Mouse (Mus musculus) adrenal gland, adult 8-10 months (tissue): Measurements from ENCODE around the gene Mgll. TPM values are rescaled to one million over a fixed set of nuclear protein-coding genes. Genes with fewer than 3 reads are reported as not detected.

ENCODE experiments used
- DNase-seq: peaks from one replicate; pipeline ENCODE4 v3.0.0; 2022
- total RNA-seq, 4 experiments: library from RNA; stranded (reverse); gene quantifications; 2 replicates each; pipeline ENCODE4 v1.2.4; 2022

The Mgll gene
- total RNA-seq: 100 to 1,000 TPM in 3 of 4 experiments, 10 to 100 TPM in 1; 99.2 to 165 (median 135) TPM

DNA sequence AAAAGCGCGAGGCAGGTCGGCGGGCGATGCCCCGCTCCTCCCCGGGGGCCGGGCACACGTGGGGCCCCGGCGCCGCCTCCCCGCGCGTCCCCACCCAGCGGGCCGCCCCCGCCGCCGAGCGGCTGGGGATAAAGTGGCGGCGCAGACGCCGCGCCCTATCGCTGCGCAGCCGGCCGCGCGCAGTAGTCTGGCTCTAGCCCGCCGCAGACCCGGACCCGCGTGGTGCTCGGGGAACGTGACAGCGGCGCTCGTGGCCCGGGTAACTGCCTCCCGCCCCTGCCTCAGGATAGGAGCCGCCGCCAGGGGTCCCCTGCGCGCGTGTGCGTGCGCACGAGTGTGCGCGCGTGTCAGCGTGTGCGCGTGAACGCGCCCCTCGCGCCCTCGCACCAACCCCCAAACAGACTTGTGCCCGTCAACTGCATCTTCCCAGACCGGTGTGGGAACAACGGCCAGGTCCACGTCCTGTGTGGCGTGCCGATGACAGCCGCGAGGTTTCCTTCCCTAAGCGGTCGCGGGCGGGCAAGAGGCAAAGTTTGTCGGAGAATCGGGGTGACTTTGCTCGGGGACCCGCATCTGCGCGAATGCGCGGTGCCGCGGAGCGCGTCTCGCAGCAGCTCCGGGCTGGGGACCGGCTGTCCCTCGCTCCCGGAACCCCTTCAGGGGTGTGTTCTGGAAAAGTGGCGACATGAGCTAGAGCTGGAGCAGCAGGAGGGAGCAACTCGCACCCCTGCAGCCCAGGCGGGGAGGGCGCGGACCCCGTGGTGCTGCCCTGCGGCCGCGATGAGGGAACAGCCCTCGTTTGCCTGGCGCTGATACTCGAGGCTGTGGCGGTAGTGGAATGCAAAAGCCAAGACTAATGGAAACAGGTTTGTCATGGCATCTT is at the start of gene Mgll:
TSS of gene Mgll (plus strand) at position 100 of the 883 bp plus-strand sequence.
- peak; percentile 53 for DNase-seq

DNA sequence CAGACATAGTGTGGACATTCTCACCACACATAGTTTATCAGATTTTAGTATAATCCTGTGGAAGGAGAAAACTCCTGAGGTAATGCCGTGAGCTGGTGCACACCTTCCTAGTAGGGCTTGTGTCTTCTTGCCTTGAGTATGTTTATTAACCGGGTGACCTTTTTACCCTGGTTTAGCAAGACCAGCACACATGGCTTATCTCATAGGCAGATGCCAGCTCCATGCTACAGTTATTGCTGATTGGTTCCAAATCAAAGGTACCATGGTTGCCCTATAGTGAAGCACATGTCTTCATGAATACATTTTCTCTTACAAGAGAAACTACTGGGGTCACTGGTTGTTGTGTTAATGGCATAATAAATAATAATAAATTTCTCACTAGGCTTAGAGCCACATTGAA is 48.4 kb upstream of the Mgll start:
- DNase-seq: no peak

DNA sequence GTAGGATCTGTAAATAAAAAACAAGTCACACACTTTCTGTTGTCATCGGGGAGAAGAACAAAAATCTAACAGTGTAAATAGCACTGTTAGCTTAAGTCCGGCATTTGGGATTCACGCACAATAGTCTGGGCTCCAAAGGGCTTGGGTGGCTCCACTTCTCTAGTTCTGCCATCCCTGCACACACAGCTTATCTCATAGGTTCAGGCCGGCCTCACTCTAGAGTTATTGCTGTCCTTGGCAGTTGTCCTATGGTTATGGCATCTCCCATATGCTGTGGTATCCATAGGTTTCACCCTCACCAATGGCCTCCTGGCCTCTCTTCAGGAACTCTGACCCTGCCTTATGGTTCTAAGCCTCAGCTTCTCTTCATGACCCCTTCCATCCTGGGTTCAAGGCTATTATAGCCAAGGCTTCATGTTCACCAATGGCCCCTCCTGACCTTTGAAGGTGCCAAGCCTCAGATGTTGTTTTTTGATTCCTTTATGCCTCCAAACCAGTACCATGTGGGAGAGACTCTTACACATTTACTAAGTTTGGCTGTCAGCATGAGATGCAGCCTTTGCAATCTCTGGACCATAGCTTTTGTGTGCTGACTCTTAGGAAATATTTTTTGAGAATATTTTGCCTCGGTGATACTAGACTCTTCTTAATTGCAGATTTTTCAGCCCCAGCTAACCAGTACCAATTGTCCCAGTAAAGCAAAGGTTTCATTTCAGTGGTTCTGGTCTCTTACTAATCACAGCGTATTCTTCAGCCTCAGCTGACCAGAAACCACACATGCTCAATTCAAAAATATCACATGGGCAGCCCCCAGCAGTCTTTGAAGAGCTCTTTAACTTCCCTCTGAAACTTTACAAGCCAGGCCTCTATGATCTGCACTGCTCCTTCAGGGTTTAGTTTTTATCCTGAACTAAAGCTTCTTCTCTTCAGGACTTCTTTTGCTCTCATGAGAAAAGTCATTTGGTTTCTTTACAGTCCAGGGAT is 47.2 kb upstream of the Mgll start:
- no peak for DNase-seq

- DNase-seq: no peak
Measured at GRCm38 (mm10) chr6:88677738-88678137, 46.5 kb upstream of the Mgll start.

DNA sequence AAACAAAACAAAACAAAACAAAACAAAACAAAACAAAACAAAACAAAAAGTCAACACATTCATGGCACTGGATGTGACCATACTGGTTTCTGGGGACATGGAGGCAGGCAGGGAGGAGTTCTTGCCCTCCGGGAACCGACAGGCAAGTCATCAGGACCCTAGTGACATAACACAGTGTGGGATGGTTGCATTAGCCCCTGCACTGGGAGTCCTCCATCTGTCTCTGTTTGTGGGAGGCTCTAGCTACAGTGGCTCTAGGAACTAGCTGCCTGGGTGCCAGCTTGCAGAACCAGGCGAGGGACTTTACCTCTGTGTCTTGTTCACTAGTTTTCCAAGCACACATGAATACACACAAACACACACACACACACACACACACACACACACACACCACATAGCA is 43.2 kb upstream of the Mgll start:
- no peak for DNase-seq

GRCm38 (mm10) chr6:88683380-88684053 is 40.7 kb upstream of the Mgll start:
- DNase-seq: no peak

GRCm38 (mm10) chr6:88688171-88688570 is 36.0 kb upstream of the Mgll start:
- DNase-seq: no peak

- no peak for DNase-seq
Measured at GRCm38 (mm10) chr6:88688712-88689111, 35.5 kb upstream of the Mgll start.

- peak; percentile 10 for DNase-seq
Measured at GRCm38 (mm10) chr6:88690211-88690610, 34.0 kb upstream of the Mgll start.

DNA sequence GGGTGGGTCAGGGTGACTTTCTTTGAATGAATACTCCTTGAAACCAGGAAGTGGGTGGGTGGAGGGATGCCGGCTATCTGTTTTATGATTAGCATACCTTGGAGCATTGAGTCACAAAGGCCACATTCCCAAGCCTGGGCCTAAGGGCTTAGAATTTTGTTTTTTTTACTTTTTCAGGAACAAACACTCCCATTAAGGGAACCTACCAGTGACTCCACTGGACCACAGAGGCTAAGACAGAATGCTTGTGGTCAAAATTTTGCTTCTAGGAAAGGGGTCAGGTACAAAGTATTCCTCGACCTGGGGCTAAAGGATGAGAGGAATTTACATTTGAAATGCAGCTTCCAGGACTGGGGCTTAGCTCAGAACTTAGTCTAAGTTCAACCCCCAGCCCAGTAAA is 32.9 kb upstream of the Mgll start:
- DNase-seq: no peak

- DNase-seq: no peak
Measured at GRCm38 (mm10) chr6:88702887-88703286, 21.3 kb upstream of the Mgll start.

DNA sequence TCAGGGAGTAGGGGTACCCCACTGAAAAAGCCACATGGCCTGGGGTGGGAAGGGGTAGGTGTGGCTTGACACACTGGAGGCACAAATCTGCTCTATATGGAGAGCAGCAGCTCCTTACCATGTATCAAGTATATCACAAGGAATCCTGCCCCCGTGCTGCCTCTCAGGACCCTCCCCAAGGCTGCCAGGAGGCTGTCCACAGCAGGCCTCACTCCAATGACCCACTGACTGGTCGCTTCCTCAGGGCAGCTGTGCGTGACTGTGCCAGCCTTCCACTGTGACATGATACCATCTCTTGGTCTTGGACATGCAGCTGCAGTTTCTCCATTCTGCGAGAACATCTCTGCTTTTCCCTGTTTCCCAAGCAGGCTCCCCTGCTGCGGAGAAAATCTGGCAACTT is 20.5 kb upstream of the Mgll start:
- no peak for DNase-seq

DNA sequence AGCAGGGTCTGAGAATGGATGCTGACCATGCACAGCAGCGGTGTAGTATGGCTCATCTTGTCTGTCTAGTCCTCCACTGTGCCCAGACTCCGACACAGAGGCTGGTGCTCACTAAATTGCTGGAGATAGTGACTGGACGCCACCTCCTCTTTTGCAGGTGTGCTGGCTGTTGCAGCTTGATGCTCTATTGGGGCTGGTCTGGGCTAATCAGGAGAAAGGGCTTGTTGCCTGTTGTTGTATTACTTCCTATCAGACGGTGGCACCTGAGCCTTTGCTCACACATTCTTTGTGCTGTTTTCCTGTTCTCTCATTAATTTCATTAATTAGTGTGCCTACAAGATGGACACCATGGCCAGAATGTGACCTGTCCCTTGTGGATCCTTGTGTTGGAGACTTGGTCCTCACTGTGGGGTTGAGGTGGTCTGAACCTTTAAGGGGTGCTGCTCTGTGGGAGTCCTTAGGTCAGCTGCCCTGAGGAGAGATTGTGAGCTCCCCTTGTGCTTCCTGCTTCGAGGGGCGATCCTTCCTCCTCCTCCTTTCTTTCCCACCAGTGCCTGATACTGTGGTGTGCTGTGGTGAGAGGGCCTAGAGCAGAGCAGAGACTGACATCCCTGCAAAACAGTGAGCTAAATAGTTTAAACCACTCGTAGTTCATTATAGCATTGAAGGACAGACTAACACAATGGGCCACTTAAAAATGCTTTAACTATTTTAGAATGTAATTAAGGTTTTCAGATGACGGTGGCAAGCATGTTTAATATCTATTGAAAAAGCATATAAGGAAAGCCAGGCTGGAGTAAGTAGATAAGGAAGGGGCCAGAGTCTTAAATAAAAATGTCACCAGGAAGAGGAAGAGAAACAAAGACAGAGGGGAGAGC is 15.6 kb upstream of the Mgll start:
- no peak for DNase-seq

DNA sequence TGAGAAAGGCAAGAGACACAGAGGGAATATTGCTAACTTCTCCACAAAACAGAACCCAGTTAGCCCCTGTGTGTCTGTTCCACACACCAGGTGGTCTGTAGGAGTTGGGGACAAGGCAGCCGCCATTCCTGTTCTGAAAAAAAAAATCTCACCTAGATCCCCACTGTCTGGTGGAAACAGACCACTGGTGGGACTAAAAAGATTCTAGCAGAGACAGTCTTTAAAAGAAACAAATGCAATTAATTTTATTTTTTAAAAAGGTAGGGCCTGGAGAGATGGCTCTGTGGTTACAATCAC is 15.0 kb upstream of the Mgll start:
- no peak for DNase-seq

- no peak for DNase-seq
Measured at GRCm38 (mm10) chr6:88711313-88711712, 12.9 kb upstream of the Mgll start.

DNA sequence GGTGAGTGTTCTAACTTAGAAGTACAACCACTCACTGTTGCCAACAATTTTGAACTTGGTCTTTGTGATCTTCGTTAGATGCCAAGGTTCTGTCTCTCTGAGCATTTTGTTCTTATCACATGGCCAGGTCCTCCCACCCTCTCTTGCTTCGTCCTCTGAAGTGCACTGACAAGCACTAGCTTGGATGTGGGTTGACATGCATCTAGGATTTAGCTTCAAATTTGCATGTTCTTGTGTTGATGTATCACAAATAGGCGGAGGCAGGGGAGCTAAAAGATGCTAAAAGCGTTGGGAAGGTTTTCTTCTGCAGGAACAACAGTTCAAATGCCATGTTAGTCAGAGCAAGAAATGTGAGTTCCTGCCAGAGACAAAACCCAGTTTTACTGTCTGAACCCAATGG is 12.1 kb upstream of the Mgll start:
- no peak for DNase-seq

DNA sequence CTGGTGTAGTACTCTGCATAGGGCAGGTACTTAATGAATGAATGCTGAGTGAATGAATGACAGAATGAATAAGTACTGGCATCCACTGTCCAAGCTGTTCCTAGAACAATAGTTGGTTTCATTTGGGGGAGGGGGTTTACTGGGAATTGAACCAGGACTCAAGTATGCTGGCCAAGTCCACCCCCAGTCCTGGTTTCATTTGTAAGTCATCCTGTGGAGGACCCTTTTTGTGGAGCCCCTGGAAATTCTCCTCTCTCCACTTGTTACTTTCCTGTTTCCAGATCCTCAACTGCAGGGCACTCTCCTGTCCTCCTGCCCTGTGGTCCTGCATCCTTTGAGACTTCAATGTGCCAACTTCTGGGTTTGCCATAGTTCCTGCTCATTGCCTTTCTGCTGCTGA is 10.9 kb upstream of the Mgll start:
- DNase-seq: no peak

DNA sequence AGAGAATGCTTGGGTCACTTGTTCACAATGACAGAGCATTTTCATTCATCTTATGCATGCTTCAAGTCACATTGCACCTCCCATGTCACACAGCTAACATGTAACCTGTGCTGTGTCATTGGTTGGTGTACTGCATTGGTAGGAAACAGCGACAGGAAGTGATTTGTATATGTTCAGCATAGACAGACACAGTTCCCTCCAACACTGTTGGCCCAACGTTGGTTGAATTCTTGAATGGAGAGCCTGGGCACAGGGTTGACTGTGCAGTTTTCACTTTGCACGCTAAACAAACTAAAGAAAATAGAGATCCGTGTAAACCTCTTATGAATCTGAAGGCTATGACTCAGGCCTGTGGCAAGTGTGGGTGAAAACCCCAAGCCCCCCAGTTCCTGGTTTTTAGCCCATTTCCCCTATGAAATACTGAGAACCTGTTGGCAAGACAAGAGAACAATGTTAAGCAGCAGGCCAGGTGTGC is 10.0 kb upstream of the Mgll start:
- DNase-seq: no peak

DNA sequence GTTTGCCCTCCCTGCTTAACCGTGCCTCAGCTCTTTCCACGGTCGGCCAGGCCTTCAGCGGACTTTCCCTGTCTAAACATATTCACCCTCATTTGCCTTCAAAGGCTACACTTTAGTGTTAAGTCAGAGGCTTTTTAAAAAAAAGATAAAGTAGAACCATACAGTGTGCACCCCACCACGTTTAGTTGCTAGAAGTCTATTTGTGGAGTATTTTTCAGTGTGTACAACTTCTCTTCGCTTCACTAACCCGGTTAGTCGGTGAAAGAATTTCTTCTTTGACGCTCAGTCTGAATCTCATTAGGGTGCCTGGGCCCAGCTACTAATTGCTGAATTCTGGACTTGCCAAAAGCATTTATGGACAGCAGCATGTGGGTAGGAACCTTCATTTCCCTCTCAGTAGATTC is 8.8 kb upstream of the Mgll start:
- DNase-seq: no peak

GRCm38 (mm10) chr6:88715966-88716365 is 8.2 kb upstream of the Mgll start:
- no peak for DNase-seq

DNA sequence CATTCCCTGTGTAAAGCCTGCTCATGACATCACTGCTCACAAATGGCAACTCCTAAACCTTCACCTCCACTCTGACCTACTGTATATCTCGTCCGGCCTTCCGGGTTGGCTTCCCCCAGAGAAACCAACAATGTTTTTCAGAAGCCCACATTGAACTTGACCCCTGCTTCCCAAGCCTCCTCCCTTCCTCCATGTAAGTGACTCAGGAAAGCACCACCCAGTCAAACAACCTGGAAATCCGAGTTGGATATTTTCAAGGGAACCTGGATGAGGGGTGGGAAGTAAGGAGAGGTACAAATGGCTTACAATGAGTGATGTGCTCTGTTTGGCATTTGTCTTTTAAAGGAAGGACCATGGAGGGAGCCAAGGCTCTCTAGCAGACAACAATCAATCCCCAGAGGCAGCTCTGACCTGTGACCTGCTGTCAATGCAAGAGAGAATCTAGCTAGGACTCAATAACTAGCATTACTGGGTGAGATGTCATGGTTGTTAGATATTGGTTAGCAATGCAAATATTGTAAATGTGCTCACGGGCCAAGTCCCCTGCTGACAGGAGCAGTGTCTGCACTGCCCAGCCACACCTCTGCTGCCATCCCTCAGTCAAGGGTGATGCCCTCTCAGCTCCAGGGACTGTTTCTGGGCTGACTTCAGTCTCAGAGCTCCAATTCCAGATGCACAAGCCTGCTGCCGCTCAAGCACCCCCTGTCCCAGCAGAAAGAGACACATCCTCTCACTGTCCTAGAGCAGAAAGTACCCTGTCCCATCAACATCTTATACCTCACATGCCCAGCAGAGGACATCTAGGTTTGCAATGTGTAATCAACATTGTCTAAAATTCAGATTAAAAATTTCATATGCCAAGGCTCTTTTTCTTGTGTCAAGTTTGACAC is 6.8 kb upstream of the Mgll start:
- no peak for DNase-seq
